9 mouse cellular contexts compared by ENCODE assay signal in genomic region chr12:14149022-14149842, GRCm38 (mm10). TPM values are rescaled to one million over a fixed set of nuclear protein-coding genes. Genes with fewer than 3 reads are reported as not detected.
DNase-seq lines count a peak whose midpoint lies in the region; ATAC-seq lines count a peak whose summit lies in the region.
"Had no signal": no experiment of that assay in that cellular context is flagged by ENCODE, and none has a peak within 500 bp of the region (broad histone marks: within the 10 kb centered on the region; RNA-seq: fewer than 3 reads in every experiment).

No protein-coding gene starts in this region.

- ATAC-seq in heart, embryonic 11.5 days (replicated peaks; ENCODE audit: insufficient number of reproducible peaks, low FRiP score, low TSS enrichment), result no peak
- ATAC-seq in midbrain, embryonic 14.5 days (ENCODE audit: low FRiP score, low TSS enrichment), result no peak

- peaks cover 44% of the 10 kb centered on the region for H3K27me3 ChIP-seq in heart, embryonic 10.5 days (ENCODE audit: insufficient read depth, poor library complexity, severe bottlenecking)
- peaks cover 27% of the 10 kb centered on the region for H3K27me3 ChIP-seq in heart, embryonic 11.5 days (ENCODE audit: control insufficient read depth, insufficient read depth, low read length)
- H3K27me3 ChIP-seq in midbrain, embryonic 14.5 days (ENCODE audit: control insufficient read depth, insufficient read depth, low read length), result no peaks in the 10 kb centered on the region

- H3K27ac ChIP-seq in heart, embryonic 10.5 days, result 0 out of 2 replicates have a peak overlapping the region, but pooled peaks have one; percentile 36
- H3K27ac ChIP-seq in heart, embryonic 11.5 days (ENCODE audit: low read depth, low read length), result no peak overlapping the region
- peak overlapping the region; percentile 82; the same call in 1 of the 2 replicates for H3K27ac ChIP-seq in midbrain, embryonic 14.5 days (replicated peaks; ENCODE audit: low read depth, low read length)

- peak overlapping the region; percentile 50; the same call in 1 of the 2 replicates for H3K9ac ChIP-seq in heart, embryonic 11.5 days (ENCODE audit: low read depth, low read length)
- H3K9ac ChIP-seq in midbrain, embryonic 14.5 days (replicated peaks; ENCODE audit: low read length), result peak overlapping the region; percentile 71

- DNase-seq in heart, embryonic 10.5 days (ENCODE audit: low spot score), result no peak
- no peak for DNase-seq in heart, adult 9 months (ENCODE audit: low spot score in 2 of 2)
- DNase-seq in cerebellum, postnatal 14 days, result peak; percentile 18 to 37
- peak; percentile 6 to 18 for DNase-seq in left cerebral cortex, postnatal 14 days (ENCODE audit: low spot score in 2 of 2)
- DNase-seq in midbrain, embryonic 14.5 days, result peak; percentile 40
- DNase-seq in testis, postnatal 14 days (ENCODE audit: low spot score), result peak; percentile 4
- DNase-seq in natural killer cell, adult 2 months (ENCODE audit: low spot score in 2 of 2), result no peak

- 6% methylated on average over 27 of the region's 27 CpGs for WGBS in heart, embryonic 10.5 days
- 5% methylated on average over 27 of the region's 27 CpGs for WGBS in heart, embryonic 11.5 days (ENCODE audit: insufficient replicate concordance)
- WGBS in midbrain, embryonic 14.5 days, result 9% methylated on average over 27 of the region's 27 CpGs

- peak overlapping the region; percentile 80 for H3K4me2 ChIP-seq in heart, embryonic 11.5 days
- H3K4me2 ChIP-seq in midbrain, embryonic 14.5 days (ENCODE audit: low read length), result peak overlapping the region; percentile 92

- H3K9me3 ChIP-seq in heart, embryonic 10.5 days, result no peaks in the 10 kb centered on the region
- H3K9me3 ChIP-seq in heart, embryonic 11.5 days (replicated peaks; ENCODE audit: control insufficient read depth, low read length), result no peaks in the 10 kb centered on the region
- H3K9me3 ChIP-seq in midbrain, embryonic 14.5 days (ENCODE audit: control insufficient read depth, low read length), result no peaks in the 10 kb centered on the region

- intact Hi-C loops in left cerebral cortex, postnatal 14 days (cut with DNase I), result no loop called here

- peaks cover 21% of the 10 kb centered on the region for H3K4me1 ChIP-seq in heart, embryonic 10.5 days
- H3K4me1 ChIP-seq in heart, embryonic 11.5 days (ENCODE audit: control insufficient read depth, insufficient read depth, low read length), result peaks cover 14% of the 10 kb centered on the region; the same call in 1 of the 2 replicates
- H3K4me1 ChIP-seq in midbrain, embryonic 14.5 days (ENCODE audit: control insufficient read depth, insufficient read depth, low read length), result peaks cover 18% of the 10 kb centered on the region

- no peaks in the 10 kb centered on the region for H3K36me3 ChIP-seq in heart, embryonic 10.5 days
- no peaks in the 10 kb centered on the region for H3K36me3 ChIP-seq in heart, embryonic 11.5 days (ENCODE audit: control insufficient read depth, insufficient read depth, low read length)
- H3K36me3 ChIP-seq in midbrain, embryonic 14.5 days (ENCODE audit: control insufficient read depth, insufficient read depth, low read length), result no peaks in the 10 kb centered on the region

- H3K4me3 ChIP-seq in heart, embryonic 10.5 days, result peak overlapping the region; percentile 69
- H3K4me3 ChIP-seq in heart, embryonic 11.5 days (ENCODE audit: low read depth, low read length), result peak overlapping the region; percentile 56
- peak overlapping the region; percentile 61 for H3K4me3 ChIP-seq in midbrain, embryonic 14.5 days (replicated peaks; ENCODE audit: low read depth, low read length)

RNA-seq across cellular contexts. Expression of gene Fam84a, which starts 2.6 kb away (rescaled TPM):
- 1.3 and 2.7 TPM in 2 replicates for polyA plus RNA-seq in heart, embryonic 10.5 days (2016; fragmentation: Nextera tagmentation; extraction: Ambion mirVana)
- polyA plus RNA-seq in heart, embryonic 11.5 days (2014; fragmentation: Nextera tagmentation; extraction: Ambion mirVana), result 1.4 TPM in 2 replicates
- total RNA-seq in left cerebral cortex, postnatal 14 days (2021), result 10 to 100 TPM; 56.7 to 64.5 TPM
- polyA plus RNA-seq in midbrain, embryonic 14.5 days (2014; fragmentation: Nextera tagmentation; extraction: Ambion mirVana), result 66.5 and 74.1 TPM in 2 replicates
- total RNA-seq: MEL had no signal

Comparison
In these comparisons a context has a peak if more than half of its experiments do, and no peak if none do; other contexts are left out.
1. DNase-seq: peak in cerebellum, postnatal 14 days (2 of 2), left cerebral cortex, postnatal 14 days (2 of 2), midbrain, embryonic 14.5 days (single experiment) and testis, postnatal 14 days (single experiment); none in heart, embryonic 10.5 days (single experiment), heart, adult 9 months (0 of 2) and natural killer cell, adult 2 months (0 of 2).
2. RNA of gene Fam84a, which starts 2.6 kb away (polyA plus RNA-seq): 66.5 to 74.1 TPM in midbrain, embryonic 14.5 days; 1.3 to 2.7 TPM in heart, embryonic 10.5 days and 1.4 TPM in heart, embryonic 11.5 days; every median in the first group is over 10 times any median in the second.
3. Peak in every context shown above with its lines, with median percentiles within 50 percentile points of each other: H3K4me3 ChIP-seq.